Mouse (Mus musculus) midbrain, embryonic 14.5 days (tissue): ENCODE measurements at regions not wholly inside any gene's neighbourhood (a gene's known extent, or its start where the extent isn't known, plus 50 kb on each side); places are given as distances from the start of the nearest gene placed in this dataset.
A peak's percentile ranks its signal among the peaks of the same experiment; 100 is the strongest.

Experiments
- ATAC-seq: fragments of 200-750 bp; cut with Nextera tagmentation; 2 replicates; pipeline ENCODE4 v1.8.0; 2017; ENCODE audit warnings: moderate number of reproducible peaks, moderate library complexity; ENCODE audit not compliant: low FRiP score, low TSS enrichment
- DNase-seq: peaks from one replicate; pipeline ENCODE4 v3.0.0-alpha.2; 2015
- H3K27ac ChIP-seq: fragments of 300-500 bp; sonication (generic); replicated peaks from 2 replicates; pipeline ENCODE4 v1.5.1; 2014; ENCODE audit warnings: mild to moderate bottlenecking, low read depth, low read length, moderate library complexity
- H3K27me3 ChIP-seq: fragments of 300-500 bp; sonication (generic); 2 replicates; pipeline ENCODE4 v1.6.1; 2014; ENCODE audit warnings: low read length, control low read depth, mixed read lengths; ENCODE audit not compliant: control insufficient read depth, insufficient read depth
- H3K36me3 ChIP-seq: fragments of 300-500 bp; sonication (generic); 2 replicates; pipeline ENCODE4 v1.6.1; 2014; ENCODE audit warnings: low read length, control low read depth; ENCODE audit not compliant: control insufficient read depth, insufficient read depth
- H3K4me1 ChIP-seq: fragments of 300-500 bp; sonication (generic); 2 replicates; pipeline ENCODE4 v1.6.1; 2014; ENCODE audit warnings: mild to moderate bottlenecking, antibody characterized with exemption, low read length, control low read depth; ENCODE audit not compliant: control insufficient read depth, insufficient read depth
- H3K4me2 ChIP-seq: fragments of 300-500 bp; sonication (generic); 2 replicates; pipeline ENCODE4 v1.6.1; 2014; ENCODE audit warnings: mild to moderate bottlenecking, low read length, moderate library complexity
- H3K4me3 ChIP-seq: fragments of 300-500 bp; sonication (generic); replicated peaks from 2 replicates; pipeline ENCODE4 v1.5.1; 2014; ENCODE audit warnings: low read depth, low read length
- H3K9ac ChIP-seq: fragments of 300-500 bp; sonication (generic); replicated peaks from 2 replicates; pipeline ENCODE4 v1.6.1; 2014; ENCODE audit warnings: mild to moderate bottlenecking, low read length, moderate library complexity
- H3K9me3 ChIP-seq: fragments of 300-500 bp; sonication (generic); 2 replicates; pipeline ENCODE4 v1.6.1; 2016; ENCODE audit warnings: low read length, control low read depth, mixed read lengths; ENCODE audit not compliant: control insufficient read depth
- WGBS: fragments of 180-500 bp; shearing (Covaris S2); extraction: QIAGEN DNeasy Blood & Tissue Kit; methylation state at CpG from one replicate; pipeline ENCODE4 v1.1.7; 2014; 5-methylcytosine and 5-hydroxymethylcytosine counted together

DNA sequence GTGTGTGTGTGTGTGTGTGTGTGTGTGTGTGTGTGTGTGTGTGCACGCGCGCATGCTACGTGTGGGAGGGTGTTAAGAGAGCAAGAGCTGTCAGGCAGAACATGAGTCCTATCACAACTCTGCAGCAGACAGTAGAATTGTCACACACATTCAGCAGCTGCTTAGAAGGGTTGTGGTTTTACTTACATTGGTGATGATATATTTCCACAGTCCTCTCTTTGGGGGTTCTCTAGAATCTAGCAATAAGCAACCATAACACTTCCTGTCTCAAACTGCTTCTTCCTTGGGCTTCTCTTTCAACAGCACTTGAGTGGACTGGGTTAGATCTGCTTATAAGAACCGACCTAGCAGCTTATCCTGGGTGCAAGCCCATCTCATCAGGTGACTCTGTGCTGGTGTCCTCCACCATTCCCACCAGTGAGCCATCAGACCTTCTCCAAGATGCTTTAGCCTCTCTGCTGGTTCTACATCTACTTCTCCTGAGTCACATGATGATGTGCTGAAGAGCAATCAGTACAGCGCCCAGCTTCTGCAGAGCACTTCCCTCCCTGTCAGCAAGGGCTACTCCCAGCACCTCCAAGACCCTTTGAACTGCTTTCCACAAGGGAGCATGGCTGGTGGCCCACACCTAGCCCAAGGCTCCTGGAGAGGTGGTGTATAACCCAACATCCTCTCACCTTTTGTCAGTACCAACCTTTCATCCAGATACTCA, 222.6 kb downstream of the Wdr11 start:
- 85% methylated on average over 6 of the region's 6 CpGs for WGBS

GRCm38 (mm10) chr7:129818833-129819232, 227.2 kb downstream of the Wdr11 start:
- no peak for DNase-seq
- 95% methylated on average over 2 of the region's 2 CpGs for WGBS

More for the DNA sequence above, 222.6 kb downstream of the Wdr11 start:
- Histone ChIP-seq H3K4me1 (no peaks in the 10 kb centered on the region), H3K4me2 (no peak overlapping the region), H3K36me3 (no peaks in the 10 kb centered on the region), H3K9ac (no peak overlapping the region), H3K27ac (no peak overlapping the region), H3K4me3 (no peak overlapping the region), H3K9me3 (no peaks in the 10 kb centered on the region), H3K27me3 (no peaks in the 10 kb centered on the region)
- DNase-seq (no peak), ATAC-seq (no peak)

GRCm38 (mm10) chr7:129819651-129820050, 228.0 kb downstream of the Wdr11 start:
- Histone ChIP-seq H3K27me3 (no peaks in the 10 kb centered on the region), H3K9me3 (no peaks in the 10 kb centered on the region), H3K4me3 (no peak overlapping the region), H3K36me3 (no peaks in the 10 kb centered on the region), H3K4me2 (no peak overlapping the region), H3K27ac (no peak overlapping the region), H3K9ac (no peak overlapping the region), H3K4me1 (no peaks in the 10 kb centered on the region)
- ATAC-seq (no peak), DNase-seq (no peak)
- 83% methylated on average over 5 of the region's 5 CpGs for WGBS

More at GRCm38 (mm10) chr7:129818833-129819232, 227.2 kb downstream of the Wdr11 start:
- no peak for ATAC-seq
- Histone ChIP-seq H3K4me3 (no peak overlapping the region), H3K9ac (no peak overlapping the region), H3K4me1 (no peaks in the 10 kb centered on the region), H3K9me3 (no peaks in the 10 kb centered on the region), H3K27me3 (no peaks in the 10 kb centered on the region), H3K4me2 (no peak overlapping the region), H3K27ac (no peak overlapping the region), H3K36me3 (no peaks in the 10 kb centered on the region)

DNA sequence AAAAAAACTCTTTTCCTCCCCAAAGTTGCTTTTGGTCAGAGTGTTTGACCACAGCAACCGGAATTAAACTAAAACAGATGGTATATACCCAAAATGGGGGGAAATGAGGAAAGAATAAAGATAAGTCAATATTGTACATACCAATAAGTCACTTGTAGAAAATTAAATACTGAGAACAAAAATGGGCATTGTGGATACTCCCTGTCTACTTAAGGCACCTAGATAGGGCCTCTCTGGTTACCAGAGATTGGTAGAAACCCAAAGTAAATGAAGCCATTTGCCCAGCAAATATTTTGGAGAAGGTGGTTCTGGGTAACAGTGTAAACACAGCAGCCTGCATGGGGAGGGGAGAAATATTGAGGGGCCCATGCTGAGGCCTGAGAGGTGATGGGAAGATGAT, 237.3 kb downstream of the Wdr11 start:
- no peak for DNase-seq
- Histone ChIP-seq H3K9ac (no peak overlapping the region), H3K27me3 (no peaks in the 10 kb centered on the region), H3K36me3 (no peaks in the 10 kb centered on the region), H3K4me3 (no peak overlapping the region), H3K4me1 (0 out of 2 replicates have a peak, but pooled peaks cover 2% of the 10 kb centered on the region), H3K27ac (no peak overlapping the region), H3K9me3 (no peaks in the 10 kb centered on the region), H3K4me2 (no peak overlapping the region)
- ATAC-seq: no peak
- 96% methylated on average over 1 of the region's 1 CpGs for WGBS

DNA sequence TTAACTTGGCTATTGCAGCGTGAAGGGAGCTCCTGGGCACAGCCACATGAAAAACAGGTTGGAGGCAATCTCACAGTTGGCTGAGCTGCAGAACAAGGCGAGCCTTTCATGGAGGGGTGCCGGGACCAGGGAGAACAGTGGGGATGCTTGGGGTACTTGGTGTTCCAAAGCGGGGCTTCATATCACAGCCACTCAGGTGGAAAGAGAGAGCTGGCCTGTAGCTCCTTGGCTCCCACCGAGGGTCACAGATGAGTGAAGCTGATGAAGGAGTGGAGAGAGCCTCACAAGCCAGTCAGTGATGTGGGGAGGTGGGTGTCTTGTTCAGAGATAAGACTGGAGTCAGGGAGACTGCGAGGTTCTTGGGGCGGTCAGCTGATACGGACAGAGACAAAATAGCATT, 241.2 kb downstream of the Wdr11 start:
- Histone ChIP-seq H3K36me3 (no peaks in the 10 kb centered on the region), H3K9me3 (no peaks in the 10 kb centered on the region), H3K4me1 (no peaks in the 10 kb centered on the region), H3K27ac (no peak overlapping the region), H3K4me2 (no peak overlapping the region), H3K27me3 (no peaks in the 10 kb centered on the region), H3K4me3 (no peak overlapping the region), H3K9ac (no peak overlapping the region)
- WGBS: 71% methylated on average over 8 of the region's 8 CpGs
- DNase-seq (no peak), ATAC-seq (no peak)

DNA sequence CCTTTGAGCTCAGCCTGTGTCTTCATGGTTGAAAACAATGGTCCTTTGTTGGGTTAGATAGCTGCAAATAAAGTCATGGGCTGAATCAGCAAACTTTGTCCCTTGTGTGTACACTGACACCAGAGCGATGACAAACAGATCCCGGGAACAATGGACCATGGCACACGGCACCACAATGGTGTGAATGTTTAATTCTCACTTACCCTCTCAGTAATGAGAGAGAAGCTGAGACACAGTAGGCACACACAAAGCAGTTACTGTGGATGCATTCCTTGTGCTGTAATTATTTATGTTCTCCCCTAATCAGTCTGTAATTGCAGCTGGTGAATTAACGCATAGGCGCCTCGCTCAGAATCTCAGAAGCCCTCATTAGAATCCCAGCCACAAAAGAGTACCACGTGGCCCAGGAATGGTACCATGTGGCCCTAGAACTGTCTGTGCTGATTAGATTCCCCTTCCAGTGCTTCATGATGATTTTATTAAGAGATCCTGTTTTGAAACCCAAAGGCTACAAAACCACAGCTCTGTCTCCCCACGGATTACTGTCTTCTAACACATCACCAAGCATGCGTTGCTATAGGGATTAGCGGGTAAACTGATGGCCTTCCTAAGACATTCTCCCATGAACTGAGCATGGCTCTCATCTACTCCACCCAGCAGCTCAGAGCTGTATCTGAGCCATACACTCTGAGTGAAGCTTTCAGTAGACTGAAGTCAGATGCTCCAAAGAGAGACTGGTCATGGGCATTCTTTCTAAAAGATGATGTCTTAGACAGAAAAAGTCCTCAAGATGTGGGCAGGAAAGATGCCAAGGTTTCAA, 250.8 kb downstream of the Wdr11 start:
- no peak overlapping the region for H3K9ac ChIP-seq
- H3K36me3 ChIP-seq: no peaks in the 10 kb centered on the region
- ATAC-seq (no peak), DNase-seq (peak; percentile 44)
- H3K4me1 ChIP-seq: no peaks in the 10 kb centered on the region
- H3K4me3 ChIP-seq: no peak overlapping the region
- H3K27ac ChIP-seq: no peak overlapping the region
- 62% methylated on average over 10 of the region's 10 CpGs for WGBS
- H3K27me3 ChIP-seq: no peaks in the 10 kb centered on the region
- H3K9me3 ChIP-seq: no peaks in the 10 kb centered on the region
- no peak overlapping the region for H3K4me2 ChIP-seq

DNA sequence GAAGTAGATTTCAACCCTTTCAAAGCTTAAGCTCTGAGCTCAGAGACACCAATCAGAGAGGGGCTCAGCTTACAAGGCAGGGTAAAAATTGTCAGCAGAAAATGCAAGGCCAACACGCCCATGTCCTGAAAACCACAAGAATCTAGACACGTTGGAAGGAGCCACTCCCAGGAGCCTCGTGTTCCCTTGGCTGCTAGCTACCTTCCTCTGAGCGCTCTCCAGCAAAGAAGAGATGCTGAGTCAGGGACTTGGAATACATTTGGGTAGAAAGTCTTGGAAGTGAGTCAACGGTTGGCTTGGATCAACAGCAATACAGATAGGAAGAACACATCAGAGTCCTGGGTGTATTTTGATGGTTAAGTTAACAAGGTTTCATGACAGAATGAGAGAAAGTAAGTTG, 255.5 kb downstream of the Wdr11 start:
- Histone ChIP-seq H3K9ac (no peak overlapping the region), H3K27me3 (no peaks in the 10 kb centered on the region), H3K4me1 (no peaks in the 10 kb centered on the region), H3K27ac (no peak overlapping the region), H3K36me3 (no peaks in the 10 kb centered on the region), H3K4me2 (no peak overlapping the region), H3K4me3 (no peak overlapping the region), H3K9me3 (no peaks in the 10 kb centered on the region)
- DNase-seq (no peak), ATAC-seq (no peak)
- whole genome bisulfite sequencing: 81% methylated on average over 5 of the region's 5 CpGs

- Histone ChIP-seq H3K4me2 (no peak overlapping the region), H3K9me3 (no peaks in the 10 kb centered on the region), H3K4me3 (no peak overlapping the region), H3K27me3 (no peaks in the 10 kb centered on the region), H3K36me3 (no peaks in the 10 kb centered on the region), H3K9ac (no peak overlapping the region), H3K4me1 (0 out of 2 replicates have a peak, but pooled peaks cover 4% of the 10 kb centered on the region), H3K27ac (no peak overlapping the region)
- 15% methylated on average over 7 of the region's 7 CpGs for WGBS
- no peak for ATAC-seq
- DNase-seq: peak; percentile 71
Observed at GRCm38 (mm10) chr7:129853596-129853995, 261.9 kb downstream of the Wdr11 start.

- WGBS: 66% methylated on average over 2 of the region's 2 CpGs
Observed at GRCm38 (mm10) chr7:129854942-129855341, 263.3 kb downstream of the Wdr11 start.

More at GRCm38 (mm10) chr7:129854942-129855341, 263.3 kb downstream of the Wdr11 start:
- Histone ChIP-seq H3K4me3 (no peak overlapping the region), H3K4me2 (no peak overlapping the region), H3K9ac (no peak overlapping the region), H3K9me3 (no peaks in the 10 kb centered on the region), H3K27me3 (no peaks in the 10 kb centered on the region), H3K36me3 (no peaks in the 10 kb centered on the region), H3K4me1 (0 out of 2 replicates have a peak, but pooled peaks cover 4% of the 10 kb centered on the region), H3K27ac (no peak overlapping the region)
- ATAC-seq (no peak), DNase-seq (no peak)
